Mouse (Mus musculus) urinary bladder, postnatal 36 days (tissue): Measurements from ENCODE around the gene Pea15a.

ENCODE experiments used
- DNase-seq, 2 experiments: peaks; one replicate each; pipeline ENCODE4 v3.0.0; 2022; ENCODE audit warnings: low spot score in 2 of 2, mixed read lengths in 1 of 2

Pea15a gene

DNA sequence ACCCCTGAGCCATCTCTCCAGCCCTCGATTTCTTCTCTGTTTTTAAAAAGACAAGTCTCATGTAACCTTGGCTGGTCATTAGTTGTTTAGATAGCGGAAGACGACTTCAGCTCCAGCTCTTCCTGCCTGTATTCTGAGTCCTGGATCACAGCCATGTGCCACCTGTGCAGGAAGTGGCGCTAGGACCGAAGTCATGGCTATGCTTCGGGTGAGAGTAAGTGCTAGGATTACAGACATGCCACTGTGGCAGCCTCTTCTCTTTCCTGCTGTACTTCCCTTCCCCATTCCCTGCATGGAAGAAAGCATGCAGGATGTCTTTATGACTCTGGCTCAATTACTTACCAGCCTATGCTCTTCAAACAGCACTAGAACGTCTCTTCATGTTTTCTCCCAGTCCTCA, 27.5 kb downstream of the Pea15a start:
- no peak for DNase-seq

DNA sequence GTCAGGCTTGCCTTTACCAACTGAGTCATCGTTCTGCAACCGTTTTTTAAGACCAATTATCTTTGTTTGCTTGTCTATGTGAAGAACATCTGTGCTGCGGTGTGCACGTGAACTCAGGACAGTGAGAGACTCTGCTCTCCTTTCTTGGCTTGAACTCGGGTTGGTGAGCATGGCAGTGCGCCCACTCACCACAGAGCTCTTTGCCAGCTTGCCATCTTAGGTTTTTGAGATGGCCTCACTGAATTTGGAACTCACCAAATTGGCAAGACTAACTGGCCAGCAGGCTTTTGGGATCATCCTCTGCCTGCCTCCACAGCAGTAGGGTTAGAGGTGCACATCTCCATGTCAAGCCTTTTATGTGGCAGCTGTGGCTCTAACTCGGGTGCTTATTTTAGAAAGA, 28.8 kb downstream of the Pea15a start:
- DNase-seq: no peak

GRCm38 (mm10) chr1:172173181-172173580, 33.4 kb downstream of the Pea15a start:
- DNase-seq: no peak

GRCm38 (mm10) chr1:172172381-172172780, 34.2 kb downstream of the Pea15a start:
- no peak for DNase-seq

DNA sequence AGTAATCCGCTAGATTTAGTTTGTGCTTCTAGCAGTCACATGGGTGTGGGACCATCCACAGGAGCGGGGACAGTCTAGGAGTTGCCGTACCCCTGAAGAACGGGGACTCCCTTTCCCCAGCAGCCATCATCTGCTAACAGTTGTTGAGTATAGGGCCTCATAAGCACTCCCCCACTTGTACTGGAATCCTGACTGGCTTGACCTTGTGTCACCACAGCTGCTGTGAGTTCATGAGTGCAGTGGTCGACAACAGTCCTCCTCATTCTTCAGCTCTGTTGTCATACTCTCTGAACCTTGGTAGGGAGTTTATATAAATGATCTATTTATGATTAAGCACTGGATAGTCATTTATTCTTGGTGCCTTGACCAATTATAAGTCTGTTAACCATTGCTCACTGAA, 36.8 kb downstream of the Pea15a start:
- no peak for DNase-seq

GRCm38 (mm10) chr1:172167911-172168310, 38.7 kb downstream of the Pea15a start:
- DNase-seq: no peak

- DNase-seq: no peak
Measured at GRCm38 (mm10) chr1:172162959-172163358, 43.6 kb downstream of the Pea15a start.

- no peak for DNase-seq
Measured at GRCm38 (mm10) chr1:172162009-172162408, 44.6 kb downstream of the Pea15a start.

DNA sequence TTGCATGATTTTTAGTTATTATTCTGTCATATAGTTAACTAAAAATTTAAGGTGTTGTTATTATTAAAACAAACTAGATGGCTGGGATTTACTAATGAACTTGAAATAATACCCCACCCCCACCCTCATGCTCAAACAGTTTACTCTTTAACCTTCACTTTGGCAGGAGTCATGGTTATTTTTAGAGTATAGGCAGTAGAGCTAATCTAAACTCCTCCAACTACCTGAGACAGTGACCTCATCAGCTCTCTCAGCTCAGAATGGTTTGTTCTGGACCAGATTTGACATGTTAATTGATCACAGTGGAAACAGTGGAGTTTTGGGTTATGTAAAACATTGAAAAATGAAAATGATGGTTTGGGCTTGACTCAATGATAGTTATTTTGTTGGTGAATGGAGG, 46.1 kb downstream of the Pea15a start:
- DNase-seq: no peak

DNA sequence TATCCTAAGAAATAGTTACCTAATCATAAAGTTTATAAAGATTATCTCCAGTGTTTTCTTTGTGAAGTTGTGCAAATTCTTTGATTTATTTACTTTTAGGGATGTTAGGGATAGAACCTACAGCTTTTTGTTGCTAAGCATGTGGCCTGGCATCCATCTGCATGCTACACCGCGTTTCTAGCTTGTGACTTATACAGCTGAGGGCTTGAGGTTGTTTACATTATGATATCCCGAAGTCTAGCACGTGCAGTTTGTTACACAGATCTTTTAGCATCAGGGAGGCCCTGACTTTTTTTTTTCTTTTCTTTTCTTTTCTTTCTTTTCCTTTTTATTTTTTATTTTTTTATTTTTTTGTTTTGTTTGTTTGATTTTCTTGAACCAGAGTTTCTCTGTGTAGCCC, 46.6 kb downstream of the Pea15a start:
- DNase-seq: no peak

GRCm38 (mm10) chr1:172155518-172155917, 51.1 kb downstream of the Pea15a start:
- no peak for DNase-seq

DNA sequence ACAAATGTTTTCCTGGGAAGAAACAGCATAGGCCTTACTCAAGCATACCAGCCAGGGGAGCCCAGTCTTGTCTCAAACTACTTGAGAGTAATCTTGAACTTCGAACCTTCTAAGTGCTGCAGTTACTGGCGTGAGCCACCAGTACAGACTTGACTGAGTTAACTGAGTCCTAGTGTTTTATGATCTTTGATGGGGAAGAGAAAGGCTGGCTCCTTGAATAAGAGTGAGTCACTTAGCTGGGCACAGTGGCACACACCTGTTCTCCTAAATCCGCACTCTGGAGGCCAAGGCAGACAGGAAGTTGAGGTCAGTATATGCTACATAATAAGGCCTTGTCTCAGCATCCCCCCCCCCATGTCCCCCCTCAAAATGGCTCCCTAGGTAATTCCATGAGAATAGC, 52.1 kb downstream of the Pea15a start:
- DNase-seq: no peak

GRCm38 (mm10) chr1:172148955-172149815, 57.4 kb downstream of the Pea15a start:
- DNase-seq: no peak

DNA sequence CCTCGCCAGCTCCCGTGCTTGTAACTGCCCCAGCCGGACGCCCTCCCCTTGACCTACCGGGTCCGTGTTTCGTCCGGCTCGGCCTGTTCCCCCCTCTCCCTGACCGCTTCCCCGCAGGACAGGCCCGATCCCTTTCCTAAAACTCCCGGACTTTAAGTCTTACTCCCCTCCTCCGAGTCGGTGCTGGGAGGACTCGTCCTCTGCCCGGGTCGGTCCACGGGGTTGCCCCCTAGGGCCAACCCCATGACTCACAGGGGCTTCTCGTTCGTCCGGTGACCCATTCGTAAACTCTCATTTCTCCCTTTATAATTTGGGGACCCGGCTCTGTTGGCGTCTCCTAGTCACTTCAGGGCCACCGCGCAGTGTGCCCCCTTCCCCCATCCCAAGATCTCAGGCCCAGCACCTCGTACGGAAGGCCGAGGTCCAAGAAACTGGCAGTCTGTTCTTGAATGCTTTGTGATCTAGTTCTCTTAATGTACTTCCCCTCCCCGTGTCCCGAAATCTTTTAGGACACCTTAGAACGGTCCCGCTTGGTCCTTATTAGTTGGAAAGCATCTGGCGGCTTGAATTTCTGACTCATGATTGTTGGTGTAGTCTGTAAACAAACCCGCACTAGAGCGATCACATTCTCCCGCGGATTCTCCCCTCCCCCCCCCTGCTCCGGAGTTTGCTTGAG, 58.2 kb downstream of the Pea15a start:
- DNase-seq: peak; percentile 33 to 45

GRCm38 (mm10) chr1:172147835-172148278, 58.7 kb downstream of the Pea15a start, which contains the start of gene Dcaf8:
TSS of gene Dcaf8 (plus strand) at chr1:172148084.
- DNase-seq: peak; percentile 94 to 98
